In the genomic region with DNA sequence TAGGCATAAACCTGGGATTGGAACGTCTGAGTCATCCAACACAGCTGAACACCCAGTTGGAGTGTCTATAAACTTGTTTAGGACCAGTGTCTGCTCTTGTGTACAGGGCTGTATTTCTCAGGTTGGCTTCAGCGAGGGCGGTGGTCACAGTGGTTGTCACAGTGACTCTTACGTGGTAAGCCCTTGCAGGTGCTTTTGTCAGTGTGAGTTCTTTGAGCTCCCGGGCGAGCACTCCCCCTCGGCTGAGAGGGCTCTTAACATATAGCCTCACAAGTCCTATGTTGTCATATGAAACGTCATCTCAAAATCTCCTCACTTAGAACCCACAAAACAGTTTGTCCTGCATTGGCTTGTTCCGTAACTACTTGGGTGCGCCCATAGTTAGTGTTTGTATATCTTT, we compare ENCODE assay signal across 24 mouse cellular contexts. TPM values are rescaled to one million over a fixed set of nuclear protein-coding genes. Genes with fewer than 3 reads are reported as not detected.
"Had no signal": no experiment of that assay in that cellular context is flagged by ENCODE, and none has a peak within 500 bp of the region (broad histone marks: within the 10 kb centered on the region; RNA-seq: fewer than 3 reads in every experiment).

No protein-coding gene starts in this region.

- DNase-seq: kidney, adult 18-20 months; kidney, adult 9 months; kidney, postnatal 14 days; kidney, postnatal 4 days; left cerebral cortex, postnatal 4 days; lung, adult 2 months; lung, postnatal 36 days; retina, postnatal 1 day; thymus, adult 2 months; thymus, postnatal 25 days had no signal

- H3K4me3 ChIP-seq: limb, embryonic 12.5 days; limb, embryonic 15.5 days; liver, embryonic 12.5 days; megakaryocyte, embryonic 14.5 days; midbrain, embryonic 10.5 days; midbrain, embryonic 13.5 days; myocyte; neural tube, embryonic 13.5 days had no signal

- H3K27ac ChIP-seq: limb, embryonic 12.5 days; limb, embryonic 15.5 days; midbrain, embryonic 10.5 days; midbrain, embryonic 13.5 days; neural tube, embryonic 13.5 days had no signal

- H3K27me3 ChIP-seq: limb, embryonic 12.5 days; limb, embryonic 15.5 days; liver, embryonic 12.5 days; megakaryocyte, embryonic 14.5 days; midbrain, embryonic 13.5 days; neural tube, embryonic 13.5 days had no signal

- H3K4me2 ChIP-seq: limb, embryonic 12.5 days; limb, embryonic 15.5 days; liver, embryonic 12.5 days; midbrain, embryonic 13.5 days; neural tube, embryonic 13.5 days had no signal

- H3K36me3 ChIP-seq: limb, embryonic 15.5 days; neural tube, embryonic 13.5 days had no signal

- H3K9me3 ChIP-seq: limb, embryonic 12.5 days; limb, embryonic 15.5 days; liver, embryonic 12.5 days; megakaryocyte, embryonic 14.5 days; midbrain, embryonic 10.5 days; midbrain, embryonic 13.5 days; neural tube, embryonic 13.5 days had no signal

- H3K9ac ChIP-seq: limb, embryonic 12.5 days; limb, embryonic 15.5 days; liver, embryonic 12.5 days; midbrain, embryonic 13.5 days; neural tube, embryonic 13.5 days had no signal

- ATAC-seq: liver, embryonic 12.5 days; midbrain, embryonic 13.5 days; midbrain, embryonic 16.5 days had no signal

RNA-seq across cellular contexts. Expression of gene 1700001J03Rik, which starts 53.2 kb away (rescaled TPM):
- total RNA-seq: monocyte, adult 5-6 weeks; neutrophil, adult 5-6 weeks had no signal
- polyA plus RNA-seq: limb, embryonic 12.5 days; limb, embryonic 15.5 days; liver, embryonic 12.5 days; liver, embryonic 16.5 days; lung, embryonic 16.5 days; midbrain, embryonic 10.5 days; midbrain, embryonic 16.5 days; myocyte; stomach, embryonic 16.5 days had no signal
